Mouse (Mus musculus) kidney, adult 2 months (tissue): ENCODE results near the gene Kcng3. TPM values are rescaled to one million over a fixed set of nuclear protein-coding genes. Genes with fewer than 3 reads are reported as not detected.

Experiments
- DNase-seq: peaks from one replicate; pipeline ENCODE4 v3.0.0; 2021
- H3K27ac ChIP-seq: fragments of 200-500 bp; 2 replicates; pipeline ENCODE4 v1.5.1; 2012; ENCODE audit warnings: low read depth, low read length, control low read depth, inconsistent platforms; ENCODE audit not compliant: insufficient read depth
- H3K27me3 ChIP-seq: fragments of 200-500 bp; replicated peaks from 2 replicates; pipeline ENCODE4 v1.6.1; 2012; ENCODE audit warnings: mild to moderate bottlenecking, moderate library complexity, low read length, inconsistent platforms; ENCODE audit not compliant: control insufficient read depth, insufficient read depth
- H3K36me3 ChIP-seq: fragments of 200-500 bp; 2 replicates; pipeline ENCODE4 v1.6.1; 2012; ENCODE audit warnings: mild to moderate bottlenecking, moderate library complexity, low read length, inconsistent platforms; ENCODE audit not compliant: control insufficient read depth, insufficient read depth
- H3K4me1 ChIP-seq: fragments of 200-500 bp; 2 replicates; pipeline ENCODE4 v1.6.1; 2011; ENCODE audit warnings: low read length; ENCODE audit not compliant: control insufficient read depth, insufficient read depth
- H3K4me3 ChIP-seq: fragments of 200-500 bp; 2 replicates; pipeline ENCODE4 v1.5.1; 2011; ENCODE audit warnings: mild to moderate bottlenecking, low read depth, low read length, control low read depth; ENCODE audit not compliant: insufficient read depth
- CTCF ChIP-seq: fragments of 200-500 bp; conservative IDR thresholded peaks from 2 replicates; pipeline ENCODE4 v1.5.1; 2011; ENCODE audit warnings: low read depth, mild to moderate bottlenecking, control low read depth, low read length, moderate library complexity, mixed read lengths; ENCODE audit not compliant: insufficient read depth, insufficient read length
- POLR2A ChIP-seq: fragments of 200-500 bp; IDR thresholded peaks from one replicate; pipeline ENCODE4 v1.6.1; 2011; ENCODE audit warnings: low read depth, low read length, control low read depth
- WGBS: fragments of 180-500 bp; shearing (Covaris S2); methylation state at CpG from one replicate; pipeline ENCODE4 v1.1.7; 2018; 5-methylcytosine and 5-hydroxymethylcytosine counted together
- polyA plus RNA-seq: library from polyadenylated mRNA; depleted of rRNA; stranded (reverse); fragments of >200 nt; gene quantifications from 2 replicates; pipeline ENCODE4 v1.2.3, GENCODE M21; 2012

Kcng3 gene
- polyA plus RNA-seq, 1 experiment: 0.08 TPM

- Histone ChIP-seq H3K4me1 (no peaks in the 10 kb centered on the region), H3K4me3 (no peak overlapping the region), H3K27ac (no peak overlapping the region), H3K27me3 (no peaks in the 10 kb centered on the region), H3K36me3 (no peaks in the 10 kb centered on the region)
- DNase-seq: no peak
- TF ChIP-seq POLR2A (no peak), CTCF (no peak)
- 32% methylated on average over 11 of the region's 11 CpGs for WGBS
Observed at GRCm38 (mm10) chr17:83613907-83614306, 17.8 kb downstream of the Kcng3 start.

GRCm38 (mm10) chr17:83609532-83609931 lies 22.2 kb downstream of the Kcng3 start:
- no peak for DNase-seq
- TF ChIP-seq CTCF (no peak), POLR2A (no peak)
- no peaks in the 10 kb centered on the region for H3K4me1 ChIP-seq
- 57% methylated on average over 4 of the region's 4 CpGs for WGBS
- H3K27ac ChIP-seq: no peak overlapping the region
- H3K36me3 ChIP-seq: no peaks in the 10 kb centered on the region
- H3K4me3 ChIP-seq: no peak overlapping the region
- no peaks in the 10 kb centered on the region for H3K27me3 ChIP-seq

- no peaks in the 10 kb centered on the region for H3K36me3 ChIP-seq
- no peak overlapping the region for H3K4me3 ChIP-seq
- H3K27me3 ChIP-seq: no peaks in the 10 kb centered on the region
- H3K4me1 ChIP-seq: no peaks in the 10 kb centered on the region
- no peak for DNase-seq
- TF ChIP-seq POLR2A: no peak
- TF ChIP-seq CTCF: no peak
- no peak overlapping the region for H3K27ac ChIP-seq
- 90% methylated on average over 12 of the region's 12 CpGs for WGBS
Observed at GRCm38 (mm10) chr17:83600976-83601375, 30.7 kb downstream of the Kcng3 start.

GRCm38 (mm10) chr17:83595966-83596365 lies 35.7 kb downstream of the Kcng3 start:
- no peaks in the 10 kb centered on the region for H3K27me3 ChIP-seq
- WGBS: 92% methylated on average over 7 of the region's 7 CpGs
- DNase-seq: no peak
- H3K4me1 ChIP-seq: no peaks in the 10 kb centered on the region
- no peaks in the 10 kb centered on the region for H3K36me3 ChIP-seq
- no peak overlapping the region for H3K27ac ChIP-seq
- TF ChIP-seq CTCF: no peak
- TF ChIP-seq POLR2A: no peak
- no peak overlapping the region for H3K4me3 ChIP-seq

GRCm38 (mm10) chr17:83594526-83594925 lies 37.2 kb downstream of the Kcng3 start:
- Histone ChIP-seq H3K36me3 (no peaks in the 10 kb centered on the region), H3K4me3 (no peak overlapping the region), H3K4me1 (no peaks in the 10 kb centered on the region), H3K27ac (no peak overlapping the region), H3K27me3 (no peaks in the 10 kb centered on the region)
- no peak for TF ChIP-seq CTCF
- TF ChIP-seq POLR2A: no peak
- no peak for DNase-seq
- WGBS: 76% methylated on average over 8 of the region's 8 CpGs

GRCm38 (mm10) chr17:83593396-83593795 lies 38.3 kb downstream of the Kcng3 start:
- Histone ChIP-seq H3K4me3 (no peak overlapping the region), H3K36me3 (no peaks in the 10 kb centered on the region), H3K27me3 (no peaks in the 10 kb centered on the region), H3K4me1 (no peaks in the 10 kb centered on the region), H3K27ac (no peak overlapping the region)
- DNase-seq: no peak
- TF ChIP-seq POLR2A: no peak
- no peak for TF ChIP-seq CTCF
- 29% methylated on average over 10 of the region's 10 CpGs for WGBS

GRCm38 (mm10) chr17:83588663-83589341 lies 42.9 kb downstream of the Kcng3 start:
- WGBS: 67% methylated on average over 6 of the region's 6 CpGs
- Histone ChIP-seq H3K27ac (no peak overlapping the region), H3K4me1 (no peaks in the 10 kb centered on the region), H3K27me3 (no peaks in the 10 kb centered on the region; the same call in 1 of the 2 replicates), H3K36me3 (no peaks in the 10 kb centered on the region), H3K4me3 (no peak overlapping the region)
- 0 out of 2 replicates have a peak, but pooled peaks have one; percentile 17 for TF ChIP-seq CTCF
- no peak for TF ChIP-seq POLR2A
- no peak for DNase-seq
